Mouse (Mus musculus) cortical plate, adult 2 months (tissue): ENCODE data around the gene Itk.

Experiments used
- CTCF ChIP-seq: fragments of 200-500 bp; IDR thresholded peaks from 2 replicates; pipeline ENCODE4 v1.5.1; 2011; ENCODE audit warnings: mild to moderate bottlenecking, control low read depth, low read length; ENCODE audit not compliant: insufficient read depth; ENCODE audit errors: extremely low read depth
- POLR2A ChIP-seq: fragments of 200-500 bp; IDR thresholded peaks from 2 replicates; pipeline ENCODE4 v1.6.1; 2011; ENCODE audit warnings: mild to moderate bottlenecking, low read length, control low read depth; ENCODE audit not compliant: insufficient read depth; ENCODE audit errors: extremely low read depth

- no peak for TF ChIP-seq CTCF
- TF ChIP-seq POLR2A = no peak
Observed at GRCm38 (mm10) chr11:46395088-46395487, 5.8 kb upstream of the Itk start.
